Mouse (Mus musculus) left cerebral cortex, adult 6 months (tissue): ENCODE measurements around the gene Mmp19. TPM values are rescaled to one million over a fixed set of nuclear protein-coding genes. Genes with fewer than 3 reads are reported as not detected.

Experiments used
- long read RNA-seq, 2 experiments: library from polyadenylated mRNA; unstranded; transcript quantifications; one replicate each; pipeline ENCODE4 v2.0.0; 2019 to 2020
- polyA plus RNA-seq: library from polyadenylated mRNA; unstranded; fragments of <200 nt; fragmentation: Nextera tagmentation; gene quantifications from 2 replicates; pipeline ENCODE4 v1.2.3, GENCODE M21; 2021

Mmp19 gene
- 0.12 and 0.13 TPM in 2 replicates for polyA plus RNA-seq
- long read RNA-seq, experiment 1, result 0 reads
- long read RNA-seq, experiment 2, result 0 reads

GRCm38 (mm10) chr10:128790398-128791124 is at the start of gene Mmp19:
Gene Mmp19, plus strand, starts transcription at chr10:128790910.

DNA sequence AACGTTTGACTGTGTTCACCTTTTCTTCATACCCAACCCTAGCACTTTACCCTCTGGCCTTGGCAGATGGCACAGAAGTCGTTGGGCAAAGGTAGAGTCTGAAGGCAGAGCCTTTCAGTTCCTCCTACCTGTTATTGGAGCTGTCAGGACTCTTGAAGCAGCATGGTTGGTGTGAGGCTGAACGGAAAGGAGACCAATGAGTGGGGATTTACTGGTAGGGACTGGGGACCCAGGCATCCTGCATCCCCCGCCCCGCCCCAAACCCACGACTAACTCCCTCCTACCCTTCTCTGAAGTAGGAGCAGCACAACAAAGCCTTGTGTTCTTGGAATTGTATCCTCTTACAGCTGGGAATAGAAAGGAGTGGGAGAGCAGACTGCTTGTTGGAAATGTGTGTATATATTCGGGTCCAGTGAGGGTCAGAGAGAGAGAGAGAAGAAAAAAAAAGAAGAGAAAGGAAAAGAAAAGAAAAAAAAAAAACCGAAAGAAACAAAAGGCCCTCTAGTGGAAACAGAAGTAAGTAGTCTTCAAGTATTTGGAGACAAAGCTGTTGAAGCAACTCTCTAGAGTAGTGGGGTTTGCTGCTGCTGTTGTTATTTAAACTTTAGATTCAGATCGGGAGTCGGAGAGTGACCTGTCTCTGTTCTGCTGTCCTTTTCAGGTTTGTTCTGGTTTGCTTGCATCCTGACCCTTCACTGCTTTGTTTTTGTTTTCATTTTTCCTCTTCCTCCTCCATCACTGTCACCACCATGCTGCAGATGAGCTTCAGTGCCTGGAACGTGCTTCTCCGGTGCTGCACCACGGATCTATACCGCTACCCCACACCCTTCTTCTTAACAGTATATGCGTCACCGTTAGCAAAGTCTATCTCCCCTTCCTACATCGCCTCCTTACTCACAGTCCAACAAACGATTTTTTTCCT is 45.8 kb upstream of the Mmp19 start, which contains the start of gene Dgka:
TSS of gene Dgka (minus strand) at position 176 of the 922 bp plus-strand sequence.

GRCm38 (mm10) chr10:128747646-128748251 is 43.0 kb upstream of the Mmp19 start, which contains the start of gene Pym1:
Gene Pym1, plus strand, starts transcription at chr10:128747889.

DNA sequence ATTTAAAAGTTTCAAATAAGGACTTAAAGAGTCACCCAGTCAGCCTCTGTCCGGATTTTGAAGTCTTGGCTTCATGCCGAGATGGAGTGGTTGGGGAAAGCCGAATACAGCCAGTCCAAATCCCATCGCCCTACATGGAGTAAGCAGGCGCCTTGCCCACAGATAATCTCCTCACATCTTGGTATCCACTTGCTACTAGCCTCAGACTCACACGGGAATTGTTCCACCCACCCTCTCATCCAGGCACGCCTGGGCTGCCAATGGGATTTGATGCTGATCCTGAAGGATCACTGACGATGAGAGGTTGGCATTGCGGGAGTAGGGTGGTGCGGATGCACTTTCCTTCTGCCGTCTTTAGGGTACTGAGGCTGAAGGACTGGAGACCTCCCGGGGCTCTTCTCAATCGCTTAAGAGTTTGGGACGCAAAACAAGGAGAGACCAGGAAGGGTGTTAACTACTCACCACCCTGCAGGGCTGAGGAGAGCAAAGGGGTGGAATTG is 13.1 kb downstream of the Mmp19 start, which contains the start of gene Dnajc14:
TSS of gene Dnajc14 (plus strand) at position 292 of the 500 bp plus-strand sequence.

DNA sequence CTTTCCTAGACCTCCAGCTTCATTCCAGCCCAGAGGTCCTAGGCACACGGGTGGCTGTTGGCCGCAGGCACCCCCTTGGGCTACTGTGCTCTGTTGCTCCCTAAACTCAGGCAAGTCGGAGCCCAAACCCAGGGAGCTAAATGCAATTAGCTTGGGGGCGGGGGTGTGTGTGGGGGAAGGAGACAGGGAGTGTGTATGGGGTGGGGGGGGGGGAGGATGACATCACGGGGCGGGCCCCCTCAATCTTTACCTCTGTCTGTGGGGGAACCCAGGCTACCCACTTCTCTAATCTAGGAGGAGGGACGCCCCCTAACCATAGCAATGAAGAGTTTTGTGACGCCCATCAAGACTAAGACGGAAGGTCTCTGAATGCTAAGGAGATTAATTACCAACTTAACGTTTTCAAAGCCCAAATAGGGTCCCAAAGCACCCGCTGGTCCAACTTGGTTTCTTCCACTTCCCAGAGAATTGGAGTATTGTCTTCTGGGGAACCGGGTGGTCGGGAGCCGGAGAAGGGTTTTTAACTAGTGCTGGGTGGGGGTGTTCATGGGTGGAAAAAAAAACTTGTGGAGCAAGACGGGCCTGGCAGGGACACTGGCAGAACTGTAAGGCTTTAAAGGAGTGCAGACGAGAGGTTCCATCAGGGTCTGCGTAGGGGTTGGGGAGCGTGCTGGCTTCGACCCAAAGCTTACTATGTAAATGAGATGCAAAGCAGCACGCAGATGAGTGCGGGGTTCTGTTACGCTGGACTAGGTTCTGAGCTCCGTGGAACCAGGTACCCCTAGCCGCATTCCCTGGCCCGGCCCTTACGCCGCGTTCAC is 13.8 kb downstream of the Mmp19 start, which contains the start of gene Tmem198b:
TSS of gene Tmem198b (minus strand) at position 100 of the 821 bp plus-strand sequence.

DNA sequence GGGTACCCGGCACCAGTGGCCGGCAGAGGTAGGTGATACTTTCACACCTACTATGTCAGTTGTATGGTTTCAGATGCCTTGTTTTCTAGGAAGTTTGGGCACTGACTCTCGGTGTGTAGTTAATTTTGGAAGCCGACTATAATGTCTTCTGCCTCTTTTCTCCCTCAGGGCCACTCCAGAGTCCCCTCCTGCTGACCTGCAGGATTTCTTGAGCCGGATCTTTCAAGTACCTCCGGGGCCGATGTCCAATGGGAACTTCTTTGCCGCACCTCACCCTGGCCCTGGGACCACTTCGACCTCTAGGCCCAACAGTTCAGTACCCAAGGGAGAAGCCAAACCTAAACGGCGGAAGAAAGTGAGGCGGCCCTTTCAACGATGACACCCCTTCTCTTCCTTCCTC is 26.3 kb downstream of the Mmp19 start, which contains the start of gene Sarnp:
TSS of gene Sarnp (plus strand) at position 301 of the 400 bp plus-strand sequence.

GRCm38 (mm10) chr10:128821358-128822056 is 30.8 kb downstream of the Mmp19 start, which contains the start of gene Ormdl2:
Gene Ormdl2, minus strand, starts transcription at chr10:128821645.

Other genes starting within 250 kb of the Mmp19 start
- gene Zc3h10, start 243.1 kb upstream of the Mmp19 start, polyA plus RNA-seq, result 6.2 and 7.6 TPM in 2 replicates
- gene Rpl41, start 241.6 kb upstream of the Mmp19 start, polyA plus RNA-seq, result 7,009 and 7,293 TPM in 2 replicates
- 45.7 and 60.1 TPM in 2 replicates for gene Pa2g4, start 224.9 kb upstream of the Mmp19 start, polyA plus RNA-seq
- gene Erbb3, start 201.3 kb upstream of the Mmp19 start, polyA plus RNA-seq, result 1.4 and 1.7 TPM in 2 replicates
- 1,144 and 1,161 TPM in 2 replicates for gene Rps26, start 164.2 kb upstream of the Mmp19 start, polyA plus RNA-seq
- gene Ikzf4, start 144.9 kb upstream of the Mmp19 start, polyA plus RNA-seq, result 3.2 and 6.0 TPM in 2 replicates
- 7.3 and 7.4 TPM in 2 replicates for gene Suox, start 116.8 kb upstream of the Mmp19 start, polyA plus RNA-seq
- 45.1 and 76.1 TPM in 2 replicates for gene Rab5b, start 94.6 kb upstream of the Mmp19 start, polyA plus RNA-seq
- gene Pmel, start 86.7 kb upstream of the Mmp19 start, polyA plus RNA-seq, result 0.31 and 0.96 TPM in 2 replicates
- gene Cdk2, start 85.9 kb upstream of the Mmp19 start, polyA plus RNA-seq, result 1.3 TPM in 2 replicates
- 4.4 and 4.6 TPM in 2 replicates for gene Dgka, start 46.1 kb upstream of the Mmp19 start, polyA plus RNA-seq
- gene Pym1, start 43.0 kb upstream of the Mmp19 start, polyA plus RNA-seq, result 6.4 and 11.2 TPM in 2 replicates
- gene Dnajc14, start 13.2 kb downstream of the Mmp19 start, polyA plus RNA-seq, result 16.9 and 25.3 TPM in 2 replicates
- gene Tmem198b, start 13.5 kb downstream of the Mmp19 start, polyA plus RNA-seq, result 3.4 and 3.7 TPM in 2 replicates
- gene Sarnp, start 26.4 kb downstream of the Mmp19 start, polyA plus RNA-seq, result 113 and 124 TPM in 2 replicates
- gene Ormdl2, start 30.7 kb downstream of the Mmp19 start, polyA plus RNA-seq, result 21.7 and 22.4 TPM in 2 replicates
- gene Gdf11, start 100.8 kb downstream of the Mmp19 start, polyA plus RNA-seq, result 2.9 and 4.7 TPM in 2 replicates
- gene Cd63, start 110.1 kb downstream of the Mmp19 start, polyA plus RNA-seq, result 156 and 164 TPM in 2 replicates
- 7.4 and 8.4 TPM in 2 replicates for gene Rdh5, start 132.0 kb downstream of the Mmp19 start, polyA plus RNA-seq
- gene Bloc1s1, start 133.1 kb downstream of the Mmp19 start, polyA plus RNA-seq, result 336 and 357 TPM in 2 replicates
- gene Itga7, start 142.9 kb downstream of the Mmp19 start, polyA plus RNA-seq, result 2.2 and 2.5 TPM in 2 replicates
- gene Mettl7b, start 170.1 kb downstream of the Mmp19 start, polyA plus RNA-seq, result not detected in 2 replicates
- gene Olfr9, start 198.5 kb downstream of the Mmp19 start, polyA plus RNA-seq, result not detected in 2 replicates
- not detected in 2 replicates for gene Olfr763, start 219.9 kb downstream of the Mmp19 start, polyA plus RNA-seq
- not detected in 2 replicates for gene Olfr764-ps1, start 249.0 kb downstream of the Mmp19 start, polyA plus RNA-seq